Mouse (Mus musculus): ENCODE measurements around the gene Olfr170.
"Not testable (repeated sequence)": the region's sequence is repeated elsewhere in the genome, so short reads cannot be mapped to it uniquely, and the experiment has no call there.

Gene Olfr170

DNA sequence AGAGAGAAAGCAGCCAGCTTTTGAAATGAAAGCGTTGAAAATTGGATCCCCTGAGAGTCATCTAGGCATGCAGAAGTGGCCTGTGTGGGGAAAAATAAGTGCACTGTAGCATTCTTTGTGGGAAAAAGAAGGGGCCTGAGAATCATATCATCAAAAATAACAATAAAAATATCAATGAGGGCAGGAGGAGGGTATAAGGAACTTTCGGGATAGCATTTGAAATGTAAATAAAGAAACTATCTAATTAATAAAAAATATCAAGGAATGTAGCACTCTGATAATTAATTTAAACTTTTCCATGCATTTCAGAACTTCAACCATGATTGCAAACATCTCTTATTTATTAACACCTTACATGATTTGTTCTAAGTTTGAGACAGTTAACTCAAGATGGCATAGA, at the start of gene Olfr170:
Olfr170 (minus strand) TSS at position 101 of the 400 bp plus-strand sequence.
- CTCF ChIA-PET, POLR2A ChIA-PET: not testable (repeated sequence)

DNA sequence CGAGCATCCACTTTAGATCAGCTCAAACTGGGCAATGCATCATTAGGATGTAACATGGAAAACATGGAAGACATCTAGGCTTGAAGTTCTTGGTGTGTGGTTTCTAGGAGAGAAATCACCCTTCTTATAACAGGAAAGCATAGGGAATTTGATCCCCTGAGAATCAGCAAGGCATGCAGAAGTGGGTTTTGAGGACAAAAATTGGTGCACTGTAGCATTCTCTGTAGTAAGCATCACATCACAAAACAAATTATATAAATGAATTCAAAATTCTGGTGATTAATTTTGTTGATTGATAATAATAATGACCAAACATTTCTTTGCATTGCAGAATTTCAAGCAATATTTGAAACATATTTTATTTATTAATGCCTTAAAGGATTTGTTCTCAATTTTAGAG, 18.1 kb upstream of the Olfr170 start, which contains the start of gene Olfr171:
Olfr171 (minus strand) TSS at position 101 of the 400 bp plus-strand sequence.
- CTCF ChIA-PET: no interaction called here
- POLR2A ChIA-PET: no interaction called here

DNA sequence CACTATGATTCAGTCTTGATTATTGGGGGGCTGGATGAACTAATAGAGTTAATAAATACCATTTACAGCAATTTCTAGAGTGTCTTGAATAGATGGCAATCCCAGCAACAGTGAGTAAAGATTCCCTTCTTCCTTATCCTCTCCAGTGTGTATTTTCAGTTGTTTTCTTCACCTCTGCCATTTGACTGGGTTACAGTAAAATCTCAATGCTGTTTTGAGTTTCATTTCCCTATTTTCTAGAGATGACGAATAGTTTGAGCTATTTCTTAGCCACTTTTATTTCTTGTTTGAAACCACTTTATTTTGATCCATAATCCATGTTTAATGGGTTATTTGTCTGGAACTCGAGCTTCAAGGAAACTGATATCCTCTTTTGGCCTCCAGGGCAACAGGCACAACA, 8.5 kb downstream of the Olfr170 start:
- ChIA-PET CTCF (interaction anchor here in 1 of 4 experiments (0.6 kb wide), 1 partner anchor 60 kb away, joined by 3 read pairs; no protein-coding TSS in a partner anchor), POLR2A (no interaction called here)

DNA sequence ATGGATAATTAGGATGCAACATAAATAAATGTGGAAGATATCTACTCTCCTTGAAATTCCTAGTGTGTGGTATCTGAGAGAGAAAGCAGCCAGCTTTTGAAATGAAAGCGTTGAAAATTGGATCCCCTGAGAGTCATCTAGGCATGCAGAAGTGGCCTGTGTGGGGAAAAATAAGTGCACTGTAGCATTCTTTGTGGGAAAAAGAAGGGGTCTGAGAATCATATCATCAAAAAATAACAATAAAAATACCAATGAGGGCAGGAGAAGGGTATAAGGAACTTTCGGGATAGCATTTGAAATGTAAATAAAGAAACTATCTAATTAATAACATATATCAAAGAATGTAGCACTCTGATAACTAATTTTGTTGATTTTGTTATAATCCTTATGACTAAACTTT, 40.0 kb downstream of the Olfr170 start, which contains the start of gene Olfr169:
Olfr169 (minus strand) TSS at position 101 of the 400 bp plus-strand sequence.
- POLR2A ChIA-PET, CTCF ChIA-PET: not testable (repeated sequence)

Measured in embryonic stem cell, embryonic (primary cell).